Mouse (Mus musculus) mouse trophoblast stem cell (cell line): ENCODE measurements around the gene Nipal3.

Experiments used
- in situ Hi-C, 2 experiments: fragments of 300-500 bp; cut with MseI, MboI; formaldehyde crosslinking; loops; 2 replicates in 1 of 2; 3 replicates in 1 of 2; pipeline ENCODE4 v1.15.1; 2025

Gene Nipal3

DNA sequence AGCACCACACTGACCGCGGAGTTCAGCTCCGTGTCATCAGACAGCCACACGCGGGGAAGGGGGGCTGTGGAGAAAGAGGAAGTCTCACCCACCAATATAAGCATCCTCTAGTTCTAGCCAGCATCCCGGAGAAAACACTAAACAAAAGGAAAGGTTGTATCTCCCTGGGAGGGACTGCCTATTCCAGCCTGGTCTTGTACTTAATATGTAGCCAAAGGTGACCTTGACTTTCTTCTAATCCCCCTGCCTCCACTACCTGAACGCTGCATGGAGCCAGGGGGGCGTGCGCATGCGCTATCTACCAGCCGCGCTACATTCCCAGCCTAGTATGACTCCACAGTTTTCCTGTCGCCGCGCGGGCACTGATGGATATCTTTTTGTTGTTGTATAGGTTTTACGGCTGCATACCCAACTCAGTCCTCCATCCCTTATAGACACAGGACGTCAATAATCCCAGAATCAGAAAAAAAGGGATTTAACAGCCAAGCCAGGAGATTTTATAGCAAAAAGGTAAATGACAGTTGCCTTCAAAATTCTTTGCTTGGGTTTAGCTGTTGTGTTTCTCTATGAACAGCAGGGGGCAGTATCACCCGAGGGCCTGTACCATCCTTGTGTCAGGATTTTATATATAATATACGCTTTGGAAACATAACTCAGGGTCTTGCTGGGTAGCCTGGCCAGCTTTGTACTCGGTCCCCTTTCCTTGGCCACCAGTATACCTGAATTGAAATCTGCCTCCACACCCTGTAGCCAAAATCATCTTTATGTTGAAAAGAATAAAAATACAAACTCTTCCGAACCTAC lies 12.9 kb upstream of the Nipal3 start:
- in situ Hi-C loops, result no loop called here

DNA sequence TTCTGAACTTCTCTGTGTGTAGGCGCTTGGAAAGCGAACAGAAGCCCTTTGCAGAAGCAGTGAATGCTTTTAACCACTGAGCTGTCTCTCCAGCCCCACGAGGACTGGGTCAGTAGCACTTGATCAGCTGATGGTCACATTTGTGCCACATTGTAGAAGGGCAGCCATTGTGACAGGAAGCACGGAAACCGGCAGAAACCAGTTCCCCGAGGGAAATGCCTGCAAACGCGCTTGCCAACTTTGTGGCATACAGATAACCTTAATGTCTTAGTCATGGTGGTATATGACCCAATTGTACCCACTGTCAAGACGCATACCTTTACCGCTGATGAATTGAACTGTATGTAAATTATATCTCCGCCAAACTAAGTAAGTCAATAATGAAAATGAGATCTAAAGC lies 11.0 kb upstream of the Nipal3 start:
- in situ Hi-C loops, result no loop called here

DNA sequence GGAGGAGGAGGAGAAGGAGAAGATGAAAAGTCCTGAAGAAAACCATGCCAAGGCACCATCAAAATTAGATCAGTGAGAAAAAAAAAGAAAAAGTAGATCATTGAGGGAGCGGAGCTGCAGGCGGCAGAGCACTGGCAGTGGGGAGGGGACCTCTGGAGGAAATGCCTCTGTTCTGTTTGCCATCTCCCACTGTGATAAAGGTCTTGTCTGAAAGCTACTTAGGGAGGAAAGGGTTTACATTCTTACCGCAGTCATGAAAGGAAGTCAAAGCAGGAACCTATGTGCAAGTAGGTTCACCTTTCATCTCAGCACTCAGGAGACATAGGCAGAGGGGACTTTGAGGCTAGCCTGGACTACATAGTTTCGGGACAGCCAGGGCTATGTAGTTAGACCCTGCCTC lies 6.7 kb upstream of the Nipal3 start:
- in situ Hi-C loops, result no loop called here

DNA sequence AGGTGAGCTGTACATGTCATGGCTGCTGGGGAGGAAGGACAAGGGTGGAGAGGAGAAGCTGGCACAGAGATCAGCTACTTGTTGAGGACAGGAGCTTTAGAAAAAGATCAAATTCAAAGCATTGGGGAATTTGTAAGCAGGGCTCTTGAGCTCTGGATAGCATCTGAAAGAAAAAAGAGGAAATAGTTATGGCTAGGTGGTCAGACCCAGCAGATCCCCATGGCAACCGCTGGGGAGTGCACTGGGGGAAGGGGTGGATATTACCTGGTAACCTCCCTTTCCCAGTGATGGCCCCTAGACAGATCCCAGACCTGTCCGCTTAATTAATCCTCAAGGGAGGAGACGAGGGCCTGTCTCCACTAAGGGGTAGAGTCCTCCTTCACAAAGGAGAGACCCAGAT lies 5.0 kb upstream of the Nipal3 start:
- in situ Hi-C loops, result loop anchor here in 1 of 2 experiments (10.0 kb wide), 1 partner anchor 55 kb away; no protein-coding TSS in a partner anchor

DNA sequence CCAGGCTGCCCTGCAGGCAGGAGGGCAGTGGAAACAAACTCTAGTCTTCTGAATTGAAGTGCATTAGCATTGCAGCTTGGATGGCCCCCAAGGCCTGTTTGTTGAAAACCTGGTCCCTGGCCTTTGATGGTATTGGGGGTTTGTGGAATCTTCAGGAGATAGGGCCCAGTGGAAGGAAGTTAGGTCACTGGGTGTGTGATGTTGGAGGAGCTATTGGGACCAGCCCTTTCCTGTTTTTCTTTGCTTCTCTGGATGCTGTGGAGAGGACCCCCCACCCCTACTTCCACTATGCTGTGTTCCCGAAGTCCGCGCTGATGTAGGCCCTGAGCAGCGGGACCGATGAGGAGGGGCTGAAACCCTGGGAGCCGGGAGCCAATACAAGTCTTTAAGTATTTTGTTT lies 3.3 kb upstream of the Nipal3 start:
- in situ Hi-C loops, result loop anchor here in 1 of 2 experiments (10.0 kb wide), 1 partner anchor 53 kb away; no protein-coding TSS in a partner anchor

DNA sequence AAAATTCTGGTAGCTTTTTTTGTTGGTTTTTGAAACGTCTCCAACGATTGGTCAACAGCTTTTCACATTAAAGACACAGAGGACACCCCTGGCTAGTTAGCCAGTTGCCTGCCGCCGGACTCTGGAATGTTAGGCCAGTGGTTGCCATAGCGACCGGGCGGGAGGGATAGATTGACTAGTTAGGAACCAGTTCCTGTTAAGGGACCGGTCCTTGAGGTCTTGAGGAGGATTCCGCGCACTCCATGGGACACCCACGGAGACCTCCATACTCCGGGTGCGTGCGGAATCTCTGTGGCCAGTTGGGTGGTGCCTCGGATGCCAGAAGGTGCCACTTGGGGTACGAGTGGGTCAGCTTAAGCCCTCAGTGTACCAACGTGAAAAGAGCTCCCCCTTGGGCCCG lies 972 bp upstream of the Nipal3 start:
- in situ Hi-C loops, result loop anchor here in 1 of 2 experiments (10.0 kb wide), 1 partner anchor 51 kb away; no protein-coding TSS in a partner anchor

DNA sequence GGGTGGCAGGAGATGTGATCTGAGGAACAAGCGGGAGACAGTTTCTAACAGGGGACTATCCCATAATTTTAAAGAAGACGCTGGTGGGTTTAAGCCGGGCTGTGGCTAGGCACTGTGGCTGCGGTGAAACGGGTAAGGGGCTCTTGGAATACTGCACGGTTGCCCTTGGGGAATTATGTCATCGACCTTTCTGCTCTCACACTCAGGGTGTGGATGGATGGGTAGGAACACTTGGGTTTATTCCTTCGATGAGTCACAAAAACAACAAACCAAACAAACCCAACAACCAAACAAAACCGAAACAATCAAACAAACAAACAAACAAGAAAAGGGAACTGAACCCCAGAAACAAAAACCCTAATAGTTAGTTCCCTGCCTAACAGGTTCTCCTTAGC lies 556 bp upstream of the Nipal3 start:
- in situ Hi-C loops, result loop anchor here in 1 of 2 experiments (10.0 kb wide), 1 partner anchor 51 kb away; no protein-coding TSS in a partner anchor

DNA sequence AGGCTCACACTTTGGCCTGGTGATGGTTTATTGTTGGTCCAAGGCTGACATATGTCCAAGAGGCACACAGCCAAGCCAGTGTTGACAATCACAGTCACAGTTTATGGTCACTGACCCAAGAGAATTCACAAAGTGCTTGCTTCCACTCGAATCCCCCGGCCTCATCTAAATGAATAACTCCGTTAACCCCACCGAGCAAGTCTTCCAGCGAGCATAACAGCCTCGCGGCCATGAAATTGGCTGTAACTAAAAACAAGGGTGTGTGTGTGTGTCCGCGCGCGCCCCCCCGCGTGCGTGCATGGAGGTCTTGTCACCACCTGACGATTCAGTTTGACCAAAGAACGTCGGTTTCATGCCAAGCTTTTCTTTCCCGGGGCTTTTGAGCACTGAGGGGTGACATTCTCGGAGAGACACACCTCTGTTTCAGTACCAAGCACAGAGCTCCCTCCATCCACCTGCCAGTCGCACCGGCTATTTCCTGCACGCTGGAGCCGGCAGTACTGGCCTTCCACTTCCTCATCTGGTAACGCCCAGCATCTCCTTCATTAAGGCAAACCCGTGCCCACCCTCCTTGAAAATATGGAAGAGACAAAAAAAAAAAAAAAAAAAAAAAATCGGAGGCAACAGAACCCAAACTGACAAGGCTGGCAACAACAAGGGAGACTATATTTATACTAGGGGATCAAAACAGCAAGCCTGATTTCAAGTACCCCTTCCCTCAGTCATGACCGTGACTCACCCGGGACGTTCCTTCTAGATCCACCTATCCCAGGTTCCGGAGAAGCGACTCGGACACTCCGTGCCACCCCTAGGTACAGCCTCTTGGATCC lies 932 bp downstream of the Nipal3 start:
- in situ Hi-C loops, result loop anchor here in 1 of 2 experiments (10.0 kb wide), 1 partner anchor 49 kb away; no protein-coding TSS in a partner anchor

DNA sequence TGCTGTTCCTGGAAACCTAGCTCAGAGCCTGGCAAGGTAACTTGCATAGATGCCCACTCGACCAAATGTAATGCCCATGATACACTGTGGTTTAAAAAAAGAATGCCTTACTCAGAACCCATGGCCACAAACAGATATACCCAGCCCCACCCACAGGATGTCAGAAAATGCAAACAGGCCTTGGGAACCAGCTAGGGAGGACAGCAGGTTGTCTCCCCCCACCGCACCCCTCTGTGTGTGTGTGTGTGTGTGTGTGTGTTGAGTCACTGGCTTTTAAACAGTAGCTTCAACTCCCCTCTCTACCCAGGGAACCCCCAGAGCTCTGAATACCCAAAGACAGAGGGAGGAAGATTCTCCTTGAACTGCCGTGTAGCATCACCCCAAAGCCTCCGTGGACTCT lies 1.6 kb downstream of the Nipal3 start:
- in situ Hi-C loops, result loop anchor here in 1 of 2 experiments (10.0 kb wide), 1 partner anchor 48 kb away; no protein-coding TSS in a partner anchor

DNA sequence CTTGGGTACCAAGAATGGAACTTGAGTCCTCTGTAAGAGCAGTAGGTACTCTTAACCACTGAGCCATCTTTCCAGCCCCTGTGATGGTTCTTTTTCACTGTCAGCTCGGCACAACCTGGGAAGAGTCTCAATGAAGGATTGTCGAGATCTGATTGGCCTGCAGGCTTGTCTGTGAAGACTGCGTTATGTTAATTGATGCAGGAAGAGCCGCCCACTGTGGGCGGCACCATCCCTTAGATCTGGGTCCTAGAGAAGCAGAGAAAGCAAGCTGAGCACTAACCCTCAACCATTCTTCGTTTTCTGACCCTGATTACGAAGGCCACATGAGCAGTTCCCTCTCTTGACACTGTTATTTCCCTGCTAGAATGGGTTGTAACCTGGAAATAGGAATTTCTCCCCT lies 5.6 kb downstream of the Nipal3 start:
- in situ Hi-C loops, result no loop called here

DNA sequence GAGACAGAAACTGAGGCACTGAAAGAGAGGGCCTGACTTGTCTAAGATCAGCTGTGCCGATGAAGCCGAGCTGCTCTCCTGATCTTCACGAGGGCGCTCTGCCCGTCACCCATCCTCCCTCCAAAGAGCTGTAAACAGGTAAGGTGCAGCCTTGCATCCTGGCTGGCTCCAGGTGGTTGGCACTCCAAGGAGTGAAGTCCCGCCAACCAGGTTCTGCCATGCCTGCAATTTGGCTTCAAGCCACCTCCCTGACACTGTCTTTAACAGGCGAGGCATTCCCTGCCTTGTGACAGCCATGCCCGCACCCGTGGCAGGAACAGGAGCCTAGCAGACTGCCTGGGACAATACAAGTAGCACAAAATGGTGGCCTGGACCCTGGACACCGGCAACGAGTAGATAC lies 8.5 kb downstream of the Nipal3 start:
- in situ Hi-C loops, result no loop called here

DNA sequence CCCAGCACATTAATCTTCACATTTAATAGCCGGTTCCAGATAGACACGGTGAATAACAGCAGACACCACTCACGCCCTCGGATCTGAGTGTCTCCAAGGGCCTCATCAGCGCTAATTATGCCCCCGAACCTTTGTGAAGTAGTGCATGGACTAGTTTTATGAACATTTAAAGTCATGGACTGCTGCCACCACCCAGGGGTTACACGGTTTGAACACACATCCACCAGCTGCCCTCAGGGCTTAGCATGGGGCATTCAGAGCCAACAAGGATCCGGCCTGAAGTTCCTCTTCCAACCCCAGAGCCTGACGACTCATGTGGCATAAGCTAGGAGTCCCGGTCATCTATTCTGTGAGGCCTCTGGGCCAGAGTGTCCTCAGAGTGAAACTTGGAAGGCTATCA lies 9.8 kb downstream of the Nipal3 start:
- in situ Hi-C loops, result no loop called here

DNA sequence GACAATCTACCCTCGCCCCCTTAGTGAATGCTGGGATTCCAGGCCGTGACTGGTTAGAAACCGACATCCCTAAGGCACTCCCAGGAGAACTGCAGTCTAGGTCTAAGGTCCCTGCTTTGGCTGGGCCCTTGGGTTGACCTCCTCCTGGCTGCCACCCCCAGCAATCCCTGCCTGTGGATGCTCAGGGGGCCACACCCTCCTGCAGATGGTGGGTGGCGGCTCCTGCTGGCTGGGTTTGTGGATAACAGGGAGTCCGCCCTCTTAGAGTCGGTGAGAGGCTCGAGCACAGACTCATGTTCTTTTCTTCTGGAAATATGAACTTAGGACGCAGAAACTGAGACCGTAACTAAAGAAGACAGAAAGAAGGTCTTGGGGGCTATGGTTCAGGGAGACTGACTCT lies 14.5 kb downstream of the Nipal3 start:
- in situ Hi-C loops, result no loop called here

DNA sequence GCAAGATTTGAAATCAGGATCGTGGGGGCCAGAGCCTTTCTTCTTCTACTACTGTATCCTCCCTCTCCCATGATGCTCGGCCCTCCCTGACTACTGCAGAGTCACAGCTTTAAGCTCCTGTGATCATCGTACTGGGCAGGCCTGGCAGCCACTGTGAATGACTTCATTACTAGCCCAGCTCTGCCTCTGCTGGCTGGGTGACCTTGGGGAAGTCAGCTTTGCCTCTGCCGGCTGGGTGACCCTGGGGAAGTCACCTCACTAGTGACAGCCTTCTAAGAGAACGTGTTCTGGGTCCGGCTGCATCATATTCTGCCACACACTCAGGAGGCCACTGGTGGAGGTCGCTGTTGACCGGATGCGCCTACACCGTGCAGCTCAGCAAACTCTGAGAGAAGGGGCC lies 17.0 kb downstream of the Nipal3 start:
- in situ Hi-C loops, result no loop called here

DNA sequence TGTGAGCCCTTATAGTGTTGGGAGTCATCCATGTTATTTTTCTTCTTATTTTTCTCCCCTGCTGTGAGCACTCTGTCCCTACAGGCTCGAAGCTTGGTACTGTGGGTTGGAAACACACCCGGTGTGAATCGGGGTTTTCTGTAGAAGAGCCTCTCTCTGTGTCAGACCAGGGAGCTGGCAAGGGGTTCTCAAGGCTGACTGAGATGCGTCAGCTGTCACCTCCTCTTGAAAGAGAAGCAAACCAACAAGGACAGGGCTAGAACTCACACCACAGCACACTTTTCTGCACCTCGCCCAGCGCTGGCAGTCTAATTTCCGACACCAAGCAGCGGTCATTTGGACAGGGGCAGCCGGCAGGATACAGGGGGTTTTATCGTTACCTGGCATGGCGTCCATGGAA lies 31.4 kb downstream of the Nipal3 start:
- in situ Hi-C loops, result no loop called here

DNA sequence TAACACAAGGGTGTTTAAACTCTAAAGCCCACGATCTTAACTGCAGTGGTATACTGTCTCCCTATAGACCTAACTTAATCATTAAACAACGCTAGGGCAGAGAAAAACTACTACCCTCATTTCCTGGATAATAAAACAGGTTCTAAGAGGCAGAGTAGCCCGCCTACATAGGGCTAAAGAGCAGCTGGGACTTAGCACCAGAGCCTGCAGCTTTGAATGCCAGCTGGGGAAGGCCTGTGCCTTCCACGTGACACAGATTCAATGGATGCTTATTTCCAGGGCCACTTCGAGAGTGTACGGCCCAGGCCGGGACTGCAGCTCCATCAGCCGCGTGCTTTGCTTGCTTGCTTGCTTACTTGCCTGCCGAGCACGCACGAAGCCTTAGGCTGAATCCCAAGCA lies 41.3 kb downstream of the Nipal3 start:
- in situ Hi-C loops, result no loop called here

DNA sequence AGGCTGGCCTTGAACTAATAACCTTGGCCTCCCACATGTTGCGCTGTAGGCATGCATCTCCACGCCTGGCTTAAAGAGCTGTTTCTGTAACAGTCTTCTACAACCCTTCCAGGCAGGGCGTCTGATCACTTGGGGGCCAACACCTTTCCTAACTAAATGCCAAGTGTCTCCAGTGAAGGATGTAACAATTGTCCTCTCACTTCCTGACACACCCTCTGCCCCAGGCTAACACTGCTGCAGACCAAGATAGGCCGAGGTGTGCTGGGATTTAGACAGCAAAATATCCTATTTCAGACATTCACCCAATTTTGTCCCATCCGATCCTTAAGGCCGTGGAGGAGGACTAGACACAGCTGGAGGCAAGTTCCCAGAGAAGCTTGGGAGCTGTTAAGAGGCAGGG lies 41.7 kb downstream of the Nipal3 start:
- in situ Hi-C loops, result no loop called here

DNA sequence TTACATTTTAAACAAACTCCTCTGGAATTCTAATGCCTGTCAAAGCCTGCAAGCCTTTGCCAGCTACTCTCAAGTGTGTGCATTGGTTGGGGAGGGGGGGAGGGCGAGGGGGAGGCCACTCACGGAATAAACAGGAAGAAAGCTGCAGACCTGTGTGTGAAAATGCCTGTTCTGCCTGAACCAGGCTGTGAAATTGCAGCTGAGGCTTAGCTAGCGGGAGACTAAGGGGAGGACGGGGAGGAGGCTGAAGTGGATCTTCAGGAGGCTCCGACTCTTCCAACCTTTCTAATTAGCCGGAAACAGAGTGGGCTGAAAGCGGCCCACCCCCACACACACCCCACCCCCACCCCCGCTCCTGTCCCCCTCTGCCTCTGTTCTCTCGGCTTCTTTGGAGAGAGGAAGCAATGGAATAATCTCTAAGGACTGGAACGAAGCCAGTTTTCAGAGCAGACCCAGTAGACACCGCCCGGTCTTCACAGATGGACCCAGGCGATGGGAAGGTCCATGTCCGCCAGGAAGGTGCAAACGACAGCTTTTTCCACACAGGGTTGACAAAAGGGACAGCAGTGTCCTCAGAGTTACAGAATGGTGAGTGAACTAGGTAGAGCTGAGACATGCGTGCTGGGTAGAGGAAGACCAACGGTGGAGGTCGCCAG lies 43.4 kb downstream of the Nipal3 start:
- in situ Hi-C loops, result no loop called here

DNA sequence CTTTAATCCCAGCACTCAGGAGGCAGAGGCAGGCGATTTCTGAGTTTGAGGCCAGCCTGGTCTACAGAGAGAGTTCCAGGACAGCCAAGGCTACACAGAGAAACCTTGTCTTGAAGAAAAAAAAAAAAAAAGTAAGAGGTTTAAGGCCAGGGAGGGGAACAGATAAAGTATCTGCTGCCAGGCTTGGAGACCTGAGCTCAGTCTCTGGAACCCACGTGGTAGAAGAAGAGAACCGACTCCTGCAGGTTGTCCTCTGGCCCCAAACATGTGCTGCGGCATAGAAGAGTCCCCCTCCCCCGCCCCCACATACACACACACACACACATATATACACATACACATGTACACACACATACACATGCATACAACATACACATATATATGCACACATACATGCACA lies 52.4 kb downstream of the Nipal3 start:
- in situ Hi-C loops, result loop anchor here in 1 of 2 experiments (10.0 kb wide), 1 partner anchor 52 kb away; the partner anchor contains the start of genes Nipal3 and Stpg1

DNA sequence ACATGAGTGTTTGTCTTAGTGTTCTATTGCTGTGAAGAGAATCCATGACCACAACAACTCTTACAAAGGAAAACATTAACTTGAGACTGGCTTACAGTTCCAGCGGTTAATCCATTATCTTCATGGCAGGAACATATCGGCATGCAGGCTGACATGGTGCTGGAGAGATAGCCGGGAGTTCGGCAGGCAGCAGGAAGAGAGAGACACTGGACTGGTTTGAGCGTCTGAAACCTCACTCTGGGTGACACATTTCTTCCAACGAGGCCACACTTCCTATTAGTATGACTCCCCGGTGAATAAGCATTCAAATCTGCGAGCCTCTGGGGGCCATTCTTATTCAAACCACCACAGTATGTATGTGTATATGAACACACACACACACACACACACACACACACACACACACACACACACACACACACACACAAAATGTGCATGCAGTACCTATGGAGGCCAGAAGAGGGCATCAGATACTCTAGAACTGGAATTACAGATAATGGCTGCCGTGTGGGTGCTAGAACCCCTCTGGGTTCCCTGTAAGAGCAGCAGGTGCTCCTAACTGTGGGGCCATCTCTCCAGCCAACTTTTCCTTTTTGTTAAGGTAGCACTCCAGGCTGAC lies 54.8 kb downstream of the Nipal3 start:
- in situ Hi-C loops, result loop anchor here in 1 of 2 experiments (10.0 kb wide), 1 partner anchor 55 kb away; the partner anchor contains the start of genes Nipal3 and Stpg1

DNA sequence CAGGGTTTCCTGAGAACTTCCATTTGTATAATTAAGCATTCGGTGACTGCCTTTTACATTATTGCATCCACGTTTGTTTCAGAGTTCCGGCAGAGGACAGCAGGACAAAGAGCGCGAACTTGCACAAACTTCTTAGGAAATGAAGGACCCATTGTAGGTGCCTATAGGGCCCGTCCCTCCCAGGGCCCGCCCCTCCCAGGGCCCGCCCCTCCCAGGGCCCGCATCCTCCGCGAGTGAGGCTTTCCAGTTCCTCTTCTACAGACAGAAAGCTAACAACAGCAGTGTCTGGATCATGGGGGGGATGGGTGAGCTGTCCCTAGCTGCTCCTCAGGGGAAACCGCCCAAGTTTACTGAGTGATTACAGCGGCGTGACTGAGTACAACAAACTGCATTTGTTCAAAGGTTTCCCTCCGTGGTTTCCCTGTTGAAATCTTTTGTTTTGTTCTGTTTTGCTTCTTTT lies 55.6 kb downstream of the Nipal3 start:
- in situ Hi-C loops, result no loop called here
